Mouse (Mus musculus) 3134 (cell line): ENCODE measurements around the gene Grm2.
A peak's percentile ranks its signal among the peaks of the same experiment; 100 is the strongest.

ENCODE experiments used
- DNase-seq: peaks from one replicate; pipeline ENCODE4 v3.0.0-alpha.2; 2011; ENCODE audit warnings: low spot score; ENCODE audit not compliant: insufficient read length; ENCODE audit errors: extremely low read depth

Grm2 gene

DNA sequence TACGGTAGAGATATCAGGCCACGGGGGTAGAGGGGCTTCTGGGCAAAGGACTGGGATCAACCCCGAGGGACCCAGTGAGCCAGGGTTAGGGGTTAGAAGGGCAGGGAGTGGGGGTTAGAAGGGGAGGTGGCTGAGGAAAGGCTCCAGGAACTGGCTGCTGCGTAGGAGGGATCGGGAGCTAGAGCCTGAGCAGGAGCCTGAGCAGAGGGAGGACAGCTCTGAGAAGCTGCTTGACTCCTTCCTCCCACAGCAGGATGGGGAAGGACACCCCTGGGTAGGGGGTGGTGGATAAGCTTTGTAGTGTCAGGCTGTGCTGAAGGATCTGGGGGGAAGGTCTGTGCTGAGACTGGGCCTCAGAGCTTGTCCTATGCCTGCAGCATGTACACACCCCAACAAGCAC, 938 bp upstream of the Grm2 start:
- DNase-seq = no peak

DNA sequence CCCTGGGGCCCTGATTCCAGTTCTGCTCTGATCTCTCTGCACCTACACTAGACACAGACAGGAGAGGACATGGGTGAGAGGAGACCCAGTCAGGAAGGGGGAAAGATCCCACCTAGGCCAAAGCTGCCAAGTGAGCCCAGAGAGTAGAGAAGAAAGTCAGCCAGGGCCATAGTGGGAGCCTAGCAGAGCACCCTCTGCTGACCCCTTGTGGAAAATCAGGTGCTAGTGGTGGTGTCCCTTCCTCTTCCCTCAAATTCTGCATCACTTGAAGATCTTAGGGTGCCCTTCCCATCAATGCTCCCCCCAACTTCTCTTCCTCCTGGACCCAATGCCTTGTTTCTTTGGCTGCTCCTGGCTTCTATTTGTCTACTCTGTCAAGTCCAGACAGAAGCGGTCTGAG, 3.2 kb downstream of the Grm2 start:
- no peak for DNase-seq

- no peak for DNase-seq
Observed at GRCm38 (mm10) chr9:106647226-106647625, 8.7 kb downstream of the Grm2 start.

GRCm38 (mm10) chr9:106645684-106646271, 10.1 kb downstream of the Grm2 start:
- DNase-seq = no peak

GRCm38 (mm10) chr9:106643787-106644186, 12.1 kb downstream of the Grm2 start:
- DNase-seq = no peak

DNA sequence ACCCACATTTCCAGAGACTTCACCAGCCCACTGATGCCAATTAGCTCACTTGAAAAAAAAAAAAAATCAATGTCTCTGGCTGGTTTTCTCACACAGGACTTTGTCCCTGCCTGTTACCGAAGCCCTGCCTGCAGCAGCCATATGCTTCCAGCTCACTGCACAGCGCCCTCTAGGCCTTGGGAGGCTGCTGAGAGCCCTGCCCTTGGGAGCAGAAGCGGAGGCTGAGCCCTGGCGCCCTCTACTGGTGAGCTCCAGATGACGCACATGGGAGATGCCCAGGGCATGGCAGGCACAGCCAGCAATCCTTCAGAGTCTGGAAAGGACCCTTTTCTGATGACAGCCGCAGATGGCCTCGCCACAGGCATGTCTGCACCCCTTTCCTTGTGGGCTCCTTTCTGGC, 12.8 kb downstream of the Grm2 start:
- peak; percentile 71 for DNase-seq

GRCm38 (mm10) chr9:106641346-106641745, 14.5 kb downstream of the Grm2 start:
- peak; percentile 38 for DNase-seq

DNA sequence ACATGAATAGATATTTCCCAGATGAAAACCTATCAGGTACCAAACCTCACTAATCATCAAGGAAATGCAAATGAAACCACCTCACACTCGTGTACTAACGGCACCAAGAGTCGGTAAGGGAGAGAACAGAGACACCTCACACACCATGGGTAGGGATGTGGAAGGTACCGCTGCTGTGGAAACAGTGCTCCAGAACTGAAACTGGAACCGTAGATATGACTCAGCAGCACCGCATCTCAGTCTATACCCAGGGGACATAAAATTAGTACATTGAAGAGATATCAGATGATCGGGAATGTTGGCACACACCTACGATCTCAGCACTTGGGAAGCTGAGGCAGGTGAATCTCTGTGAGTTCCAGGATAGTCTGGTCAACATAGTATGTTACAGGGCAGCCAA, 17.7 kb downstream of the Grm2 start:
- no peak for DNase-seq

DNA sequence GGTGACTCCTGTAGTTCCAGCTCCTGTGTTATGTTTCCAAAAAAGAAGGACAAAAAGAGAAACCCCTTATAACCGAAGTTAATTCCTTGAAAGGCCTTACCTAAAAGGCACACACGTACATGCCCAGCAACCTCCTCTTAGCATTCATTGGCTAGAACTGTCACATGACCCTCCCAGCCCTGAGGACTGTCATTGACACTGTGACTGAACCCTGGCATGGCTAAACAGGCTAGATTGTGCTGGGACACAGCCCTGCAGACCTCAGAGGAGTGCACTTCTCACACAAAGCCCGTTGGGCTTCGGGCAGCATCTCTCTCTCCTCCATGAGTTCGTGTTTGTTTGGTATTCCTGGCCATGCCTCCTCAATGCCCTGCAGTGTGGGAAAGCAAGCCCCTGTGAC, 23.7 kb downstream of the Grm2 start:
- DNase-seq = no peak

DNA sequence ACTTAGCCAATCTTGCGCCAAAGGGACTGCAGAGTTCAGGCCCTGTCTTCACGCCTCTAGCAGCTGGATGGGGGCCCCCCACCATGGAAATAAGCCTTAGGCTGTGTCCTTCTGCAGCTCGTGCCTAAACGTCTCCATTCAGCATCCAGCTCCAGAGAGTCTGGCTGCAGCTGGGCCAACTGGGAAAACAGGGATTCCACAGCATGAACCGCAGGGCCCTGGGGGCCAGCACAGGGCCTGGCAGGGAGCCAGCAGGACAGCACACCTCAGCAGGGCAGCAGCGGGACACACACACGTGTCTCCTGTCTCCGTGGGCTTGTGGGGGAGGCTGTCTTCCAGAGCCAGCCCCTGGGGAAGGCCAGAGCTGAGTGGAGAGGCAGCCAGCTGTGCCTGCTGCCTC, 28.1 kb downstream of the Grm2 start:
- peak; percentile 90 for DNase-seq

- DNase-seq = no peak
Observed at GRCm38 (mm10) chr9:106626282-106626681, 29.6 kb downstream of the Grm2 start, which contains the start of gene Iqcf6. Iqcf6 (plus strand) TSS chr9:106626582.

GRCm38 (mm10) chr9:106617496-106617895, 38.4 kb downstream of the Grm2 start:
- DNase-seq = no peak

- DNase-seq = no peak
Observed at GRCm38 (mm10) chr9:106616306-106616705, 39.6 kb downstream of the Grm2 start.

DNA sequence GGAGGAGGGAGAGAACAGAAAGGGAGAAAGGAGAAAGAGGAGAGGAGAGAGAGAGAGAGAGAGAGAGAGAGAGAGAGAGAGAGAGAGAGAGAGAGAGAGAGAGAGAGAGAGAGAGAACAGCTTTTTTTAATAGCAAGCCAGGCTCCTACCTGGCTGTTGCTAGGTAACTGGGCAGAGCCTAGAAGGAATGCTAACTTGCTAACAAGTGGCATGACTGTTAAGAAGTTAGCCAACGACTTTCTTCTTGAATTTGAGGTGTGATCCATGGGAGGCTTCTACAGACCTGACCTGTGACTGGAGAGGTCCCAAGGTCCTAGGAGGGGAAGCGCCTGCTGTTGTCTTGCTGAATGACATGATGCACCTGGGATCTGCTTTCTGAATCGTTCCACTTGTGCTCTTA, 41.3 kb downstream of the Grm2 start:
- DNase-seq = no peak

- no peak for DNase-seq
Observed at GRCm38 (mm10) chr9:106613951-106614350, 41.9 kb downstream of the Grm2 start.

GRCm38 (mm10) chr9:106610727-106611126, 45.2 kb downstream of the Grm2 start:
- no peak for DNase-seq

DNA sequence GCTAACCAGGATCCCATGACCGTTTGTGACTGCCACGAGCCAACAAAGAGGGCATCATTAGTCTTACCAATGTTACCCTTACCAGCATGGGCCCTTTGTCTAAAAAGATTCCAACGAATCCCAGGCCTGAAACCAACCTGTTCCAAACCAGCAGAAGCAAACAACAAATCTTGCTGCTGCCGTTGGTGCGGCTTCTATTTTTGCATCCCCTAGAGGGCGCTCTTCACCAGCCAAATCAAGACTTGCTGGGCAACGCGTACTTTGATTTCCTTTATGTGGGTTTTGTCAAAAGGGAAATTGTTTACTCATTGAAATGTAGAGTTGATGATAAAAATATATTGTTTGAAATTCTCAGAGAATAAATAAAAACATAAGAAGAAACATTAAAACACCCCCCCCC, 55.3 kb downstream of the Grm2 start:
- no peak for DNase-seq

DNA sequence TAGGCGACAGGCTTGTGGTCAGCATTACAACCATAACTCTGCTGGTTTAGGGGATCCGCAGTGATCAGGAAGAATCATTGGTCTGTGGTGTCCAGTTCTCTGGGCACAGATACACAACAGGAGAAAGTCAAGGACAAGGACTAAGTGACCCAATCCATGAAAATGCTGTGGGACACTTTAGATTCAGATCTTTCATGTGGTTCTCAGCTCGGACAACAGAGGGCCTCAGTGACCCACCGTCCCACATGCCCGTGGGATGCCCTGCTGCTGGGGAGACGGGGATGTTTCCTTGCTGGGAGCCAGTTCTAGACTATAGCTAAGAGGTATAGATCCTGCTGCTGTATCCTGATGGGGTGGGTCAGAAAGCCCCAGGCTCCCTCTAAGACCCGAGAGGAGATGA, 57.4 kb downstream of the Grm2 start:
- no peak for DNase-seq

GRCm38 (mm10) chr9:106595836-106596235, 60.0 kb downstream of the Grm2 start:
- DNase-seq = peak; percentile 71

GRCm38 (mm10) chr9:106595402-106595801, 60.5 kb downstream of the Grm2 start:
- DNase-seq = peak; percentile 73
